Mouse (Mus musculus): ENCODE measurements around the gene Otub1. TPM values are rescaled to one million over a fixed set of nuclear protein-coding genes. Genes with fewer than 3 reads are reported as not detected.

Otub1 gene
- total RNA-seq, 1 experiment: 117 TPM

DNA sequence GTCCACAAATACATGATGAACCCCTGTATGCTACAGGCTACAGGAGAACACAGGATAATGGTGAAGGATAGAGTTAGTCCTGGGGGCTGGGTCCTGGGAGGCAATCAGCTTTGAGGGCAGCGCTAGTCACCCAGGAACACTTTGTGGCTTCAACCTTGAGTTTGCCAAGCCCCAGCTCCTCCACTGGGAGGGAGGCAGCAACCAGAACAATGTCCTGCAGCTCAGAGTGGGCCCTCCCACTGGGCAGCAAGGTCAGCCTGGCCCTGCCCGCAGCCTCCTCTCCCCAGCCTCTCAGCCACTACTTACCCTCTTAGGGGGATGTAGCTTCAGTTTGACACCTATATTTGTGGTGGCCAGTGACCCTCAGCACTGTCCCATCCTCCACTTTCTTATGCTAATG is 37.7 kb downstream of the Otub1 start:
- Histone ChIP-seq H3K9me3 (ENCODE audit: control insufficient read depth, insufficient read depth, low read depth, low read length) (no peaks in the 10 kb centered on the region), H3K36me3 (ENCODE audit: control insufficient read depth, insufficient read depth, low read length, poor library complexity, severe bottlenecking) (no peaks in the 10 kb centered on the region), H3K4me3 (ENCODE audit: insufficient read depth in 1 of 2, low read depth in 1 of 2, low read length in 2 of 2, poor library complexity in 1 of 2, severe bottlenecking in 1 of 2) (no peak overlapping the region), H3K9ac (ENCODE audit: insufficient read depth, low read depth, low read length, poor library complexity, severe bottlenecking) (no peak overlapping the region), H3K4me1 (ENCODE audit: control insufficient read depth in 2 of 2, insufficient read depth in 2 of 2, low read length in 2 of 2, poor library complexity in 1 of 2) (peaks cover 3 to 25% of the 10 kb centered on the region in 2 experiments; a peak in 3 of 4 replicates), H3K27ac (ENCODE audit: insufficient read depth, low read depth, low read length, poor library complexity, severe bottlenecking) (no peak overlapping the region)
- in situ Hi-C loops (cut with MboI; ENCODE audit: low sequenced_read_pairs in 2 of 2, unreplicated experiment in 2 of 2): no loop called here
- no peak for DNase-seq (ENCODE audit: low read depth, low spot score)
- TF ChIP-seq HCFC1 (IDR thresholded peaks at IDR 0.05; ENCODE audit: borderline replicate concordance, insufficient read depth, low read length) (no peak), CHD2 (IDR thresholded peaks at IDR 0.05; ENCODE audit: low read depth, low read length) (no peak), ZC3H11A (IDR thresholded peaks at IDR 0.05; ENCODE audit: borderline replicate concordance, low read depth, low read length) (no peak), ZNF384 (IDR thresholded peaks at IDR 0.05; ENCODE audit: low read depth, low read length) (no peak), MAFK (IDR thresholded peaks at IDR 0.05; ENCODE audit: insufficient read depth, low read depth, low read length) (no peak)

DNA sequence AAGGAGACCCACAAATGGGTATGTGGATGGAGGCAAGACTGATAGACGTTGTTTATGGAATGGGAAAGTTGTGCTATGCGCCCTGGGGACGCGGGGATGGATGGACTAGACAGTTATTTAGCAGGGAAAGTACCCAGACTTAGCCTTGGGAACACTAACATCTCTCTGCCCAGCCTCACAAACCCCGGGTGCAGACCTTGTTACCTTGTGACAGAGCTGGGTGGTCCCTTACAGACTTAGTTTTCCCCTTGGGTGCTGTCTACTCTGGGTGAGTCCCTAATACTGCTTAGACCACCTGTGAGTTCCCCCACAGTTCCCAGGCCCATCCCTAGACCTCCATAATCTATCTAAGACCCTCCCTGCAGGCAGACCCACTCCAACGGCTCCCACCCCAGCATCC is 39.3 kb downstream of the Otub1 start:
- H3K27ac ChIP-seq (ENCODE audit: insufficient read depth, low read depth, low read length, poor library complexity, severe bottlenecking): no peak overlapping the region
- H3K9ac ChIP-seq (ENCODE audit: insufficient read depth, low read depth, low read length, poor library complexity, severe bottlenecking): no peak overlapping the region
- TF ChIP-seq ZC3H11A (IDR thresholded peaks at IDR 0.05; ENCODE audit: borderline replicate concordance, low read depth, low read length) (no peak), CHD2 (IDR thresholded peaks at IDR 0.05; ENCODE audit: low read depth, low read length) (no peak), HCFC1 (IDR thresholded peaks at IDR 0.05; ENCODE audit: borderline replicate concordance, insufficient read depth, low read length) (no peak), MAFK (IDR thresholded peaks at IDR 0.05; ENCODE audit: insufficient read depth, low read depth, low read length) (no peak), ZNF384 (IDR thresholded peaks at IDR 0.05; ENCODE audit: low read depth, low read length) (no peak)
- no peak for DNase-seq (ENCODE audit: low read depth, low spot score)
- no peaks in the 10 kb centered on the region for H3K36me3 ChIP-seq (ENCODE audit: control insufficient read depth, insufficient read depth, low read length, poor library complexity, severe bottlenecking)
- no peaks in the 10 kb centered on the region for H3K9me3 ChIP-seq (ENCODE audit: control insufficient read depth, insufficient read depth, low read depth, low read length)
- H3K4me1 ChIP-seq (ENCODE audit: control insufficient read depth in 2 of 2, insufficient read depth in 2 of 2, low read length in 2 of 2, poor library complexity in 1 of 2): peaks cover 3 to 17% of the 10 kb centered on the region in 2 experiments; a peak in 3 of 4 replicates
- no peak overlapping the region for H3K4me3 ChIP-seq (ENCODE audit: insufficient read depth in 1 of 2, low read depth in 1 of 2, low read length in 2 of 2, poor library complexity in 1 of 2, severe bottlenecking in 1 of 2)
- in situ Hi-C loops (cut with MboI; ENCODE audit: low sequenced_read_pairs in 2 of 2, unreplicated experiment in 2 of 2): no loop called here

DNA sequence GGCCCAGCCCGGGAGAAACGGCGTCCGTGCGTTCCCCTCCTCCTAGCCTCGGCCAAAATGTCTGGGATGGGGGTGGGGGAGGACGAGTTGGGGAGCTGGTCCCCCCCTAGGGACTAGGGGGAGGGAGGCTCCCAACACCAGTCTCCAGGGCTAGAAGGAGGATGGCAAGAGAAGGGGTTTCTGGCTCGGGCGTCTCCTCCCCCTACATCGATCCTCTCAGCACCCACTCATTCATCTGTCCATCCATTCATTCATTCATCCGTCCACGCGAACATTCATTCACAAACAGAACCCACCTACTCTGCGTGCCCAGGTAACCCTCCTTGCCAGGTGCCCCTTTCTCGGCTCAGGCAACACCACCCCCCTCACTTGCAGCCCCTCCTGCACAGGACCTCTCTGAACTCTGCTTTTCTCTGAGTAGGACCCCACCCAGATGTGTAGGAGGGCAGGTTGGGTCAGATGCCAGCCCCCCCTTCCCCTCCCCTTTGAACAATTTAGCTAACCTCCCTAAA is 39.9 kb downstream of the Otub1 start:
- peaks cover 2 to 13% of the 10 kb centered on the region in 2 experiments; a peak in 2 of 4 replicates for H3K4me1 ChIP-seq (ENCODE audit: control insufficient read depth in 2 of 2, insufficient read depth in 2 of 2, low read length in 2 of 2, poor library complexity in 1 of 2)
- no peaks in the 10 kb centered on the region for H3K9me3 ChIP-seq (ENCODE audit: control insufficient read depth, insufficient read depth, low read depth, low read length)
- peak overlapping the region; percentile 56 to 88 for H3K4me3 ChIP-seq (ENCODE audit: insufficient read depth in 1 of 2, low read depth in 1 of 2, low read length in 2 of 2, poor library complexity in 1 of 2, severe bottlenecking in 1 of 2)
- in situ Hi-C loops (cut with MboI; ENCODE audit: low sequenced_read_pairs in 2 of 2, unreplicated experiment in 2 of 2): no loop called here
- H3K36me3 ChIP-seq (ENCODE audit: control insufficient read depth, insufficient read depth, low read length, poor library complexity, severe bottlenecking): no peaks in the 10 kb centered on the region
- DNase-seq (ENCODE audit: low read depth, low spot score): no peak
- TF ChIP-seq CHD2 (IDR thresholded peaks at IDR 0.05; ENCODE audit: low read depth, low read length) (no peak), HCFC1 (IDR thresholded peaks at IDR 0.05; ENCODE audit: borderline replicate concordance, insufficient read depth, low read length) (no peak), MAFK (IDR thresholded peaks at IDR 0.05; ENCODE audit: insufficient read depth, low read depth, low read length) (no peak), ZC3H11A (IDR thresholded peaks at IDR 0.05; ENCODE audit: borderline replicate concordance, low read depth, low read length) (no peak), ZNF384 (IDR thresholded peaks at IDR 0.05; ENCODE audit: low read depth, low read length) (no peak)
- no peak overlapping the region for H3K9ac ChIP-seq (ENCODE audit: insufficient read depth, low read depth, low read length, poor library complexity, severe bottlenecking)
- H3K27ac ChIP-seq (ENCODE audit: insufficient read depth, low read depth, low read length, poor library complexity, severe bottlenecking): no peak overlapping the region

DNA sequence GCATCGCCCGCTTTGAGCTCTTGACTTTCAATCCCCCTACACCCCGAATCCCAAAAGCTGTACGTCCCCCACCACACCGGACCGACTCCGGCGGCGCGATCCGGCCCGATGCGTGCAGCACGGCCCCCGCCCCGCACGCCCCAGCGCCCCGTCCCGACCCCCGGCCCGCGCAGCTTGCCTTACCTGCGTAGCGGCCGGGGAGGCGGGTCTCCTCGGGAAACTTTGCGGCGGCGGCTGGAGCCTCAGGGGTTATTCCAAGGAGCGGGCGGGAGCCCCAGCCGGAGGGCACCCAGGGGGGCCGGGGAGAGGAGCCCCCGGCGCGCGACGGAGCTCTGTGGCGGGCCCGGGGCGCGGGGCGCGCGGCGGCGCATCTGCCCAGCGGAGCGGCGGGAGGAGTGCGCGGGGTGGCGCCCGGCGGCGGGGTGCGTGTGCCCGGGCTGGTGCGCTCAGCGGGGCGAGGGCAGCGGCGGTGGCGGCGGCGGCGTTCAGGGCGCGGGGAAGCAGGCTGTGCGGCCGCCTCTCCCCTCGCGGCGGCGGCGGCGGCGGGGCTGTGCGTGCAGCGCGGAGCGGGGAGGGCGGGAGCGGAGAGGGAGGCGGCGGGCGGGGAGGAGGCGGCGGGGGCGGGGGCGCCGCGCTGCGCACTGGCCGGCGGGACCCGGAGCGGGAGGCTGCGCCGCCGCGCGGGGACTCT is 40.5 kb downstream of the Otub1 start:
- Histone ChIP-seq H3K9me3 (ENCODE audit: control insufficient read depth, insufficient read depth, low read depth, low read length) (no peaks in the 10 kb centered on the region), H3K4me3 (ENCODE audit: insufficient read depth in 1 of 2, low read depth in 1 of 2, low read length in 2 of 2, poor library complexity in 1 of 2, severe bottlenecking in 1 of 2) (peak overlapping the region; percentile 67 to 88), H3K4me1 (ENCODE audit: control insufficient read depth in 2 of 2, insufficient read depth in 2 of 2, low read length in 2 of 2, poor library complexity in 1 of 2) (peaks cover 2 to 8% of the 10 kb centered on the region in 2 experiments; a peak in 2 of 4 replicates), H3K36me3 (ENCODE audit: control insufficient read depth, insufficient read depth, low read length, poor library complexity, severe bottlenecking) (no peaks in the 10 kb centered on the region), H3K9ac (ENCODE audit: insufficient read depth, low read depth, low read length, poor library complexity, severe bottlenecking) (peak overlapping the region; percentile 64), H3K27ac (ENCODE audit: insufficient read depth, low read depth, low read length, poor library complexity, severe bottlenecking) (no peak overlapping the region)
- no peak for DNase-seq (ENCODE audit: low read depth, low spot score)
- TF ChIP-seq HCFC1 (IDR thresholded peaks at IDR 0.05; ENCODE audit: borderline replicate concordance, insufficient read depth, low read length): no peak
- in situ Hi-C loops (cut with MboI; ENCODE audit: low sequenced_read_pairs in 2 of 2, unreplicated experiment in 2 of 2): no loop called here
